Mouse (Mus musculus) kidney, adult 9 months (tissue): ENCODE data around the gene Tpm3-rs7.
"Not testable (repeated sequence)": the region's sequence is repeated elsewhere in the genome, so short reads cannot be mapped to it uniquely, and the experiment has no call there.

ENCODE experiments used
- DNase-seq: peaks from one replicate; pipeline ENCODE4 v3.0.0; 2022

The Tpm3-rs7 gene

DNA sequence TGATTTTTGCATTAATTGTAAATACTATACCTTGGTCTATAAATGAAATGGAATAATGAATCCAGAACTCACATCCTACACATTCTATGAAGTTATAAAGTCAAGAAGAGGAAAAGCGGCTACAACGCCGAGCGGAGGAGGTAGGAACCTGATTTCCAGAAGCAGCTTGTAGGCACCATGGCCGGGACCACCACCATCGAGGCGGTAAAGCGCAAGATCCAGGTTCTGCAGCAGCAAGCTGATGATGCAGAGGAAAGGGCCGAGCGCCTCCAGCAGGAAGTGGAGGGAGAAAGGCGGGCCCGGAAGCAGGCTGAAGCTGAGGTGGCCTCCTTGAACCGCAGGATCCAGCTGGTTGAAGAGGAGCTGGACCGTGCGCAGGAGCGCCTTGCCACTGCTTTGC lies at the start of gene Tpm3-rs7:
Gene Tpm3-rs7 (plus strand): TSS at position 110 of the 400 bp plus-strand sequence.
- not testable (repeated sequence) for DNase-seq

DNA sequence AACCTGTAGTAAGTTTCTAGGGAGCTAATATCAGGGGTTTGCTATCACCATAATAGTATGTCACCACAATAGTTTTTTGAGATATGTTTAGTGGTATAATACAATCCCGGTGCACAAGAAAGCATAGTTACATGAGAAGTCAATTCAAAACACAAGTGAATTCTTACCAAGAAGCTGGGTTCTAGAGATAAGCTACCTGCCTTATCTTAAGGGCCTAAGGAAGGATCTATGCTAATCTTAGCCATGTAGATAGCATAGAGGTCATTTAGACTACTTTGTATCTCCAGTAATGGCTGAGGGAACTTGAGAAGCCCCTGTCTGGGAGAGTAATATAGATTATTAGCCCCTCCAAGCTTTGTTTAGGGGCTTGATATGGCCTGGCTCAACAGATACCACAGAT lies 2.6 kb downstream of the Tpm3-rs7 start:
- DNase-seq, result no peak

DNA sequence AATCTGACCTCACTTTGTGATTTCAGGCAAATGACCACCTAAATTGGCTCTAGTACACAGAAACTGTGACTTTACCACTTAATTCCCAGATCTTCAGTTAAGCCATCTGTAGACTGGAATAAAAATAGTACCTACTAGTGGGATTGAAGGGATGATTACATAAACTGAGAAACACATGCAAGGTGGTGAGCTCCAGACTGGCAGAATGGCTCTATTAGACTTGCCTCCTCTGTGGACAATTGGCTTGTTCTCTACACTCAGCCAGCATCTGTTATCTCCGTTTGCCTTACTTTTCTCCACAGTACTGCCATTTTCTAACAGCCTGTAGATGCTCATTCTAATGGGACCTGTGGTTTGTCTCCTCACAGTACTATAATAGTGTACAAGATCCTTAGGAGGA lies 49.0 kb downstream of the Tpm3-rs7 start:
- no peak for DNase-seq
